Mouse (Mus musculus): ENCODE measurements around the gene Ubqln4.

GRCm38 (mm10) chr3:88541622-88542401 lies 11.7 kb upstream of the Ubqln4 start:
- TF ChIP-seq CTCF (conservative IDR thresholded peaks at IDR 0.05; ENCODE audit: low read length): no peak
- TF ChIP-seq POU5F1 (IDR thresholded peaks at IDR 0.05; ENCODE audit: borderline replicate concordance, low read length): no peak
- no peak for TF ChIP-seq NANOG (IDR thresholded peaks at IDR 0.05; ENCODE audit: borderline replicate concordance, low read length)

Measured in E14TG2a.4 (cell line).